Mouse (Mus musculus) small intestine, adult 2 months (tissue): ENCODE data around the gene Zbtb9. TPM values are rescaled to one million over a fixed set of nuclear protein-coding genes. Genes with fewer than 3 reads are reported as not detected.
A peak's percentile ranks its signal among the peaks of the same experiment; 100 is the strongest.

ENCODE experiments used
- H3K27ac ChIP-seq: fragments of 200-500 bp; 2 replicates; pipeline ENCODE4 v1.5.1; 2012; ENCODE audit warnings: low read depth, low read length, control low read depth, inconsistent platforms; ENCODE audit not compliant: insufficient read depth
- H3K27me3 ChIP-seq: fragments of 200-500 bp; 2 replicates; pipeline ENCODE4 v1.6.1; 2012; ENCODE audit warnings: mild to moderate bottlenecking, moderate library complexity, low read length, inconsistent platforms; ENCODE audit not compliant: control insufficient read depth, insufficient read depth
- H3K36me3 ChIP-seq: fragments of 200-500 bp; 2 replicates; pipeline ENCODE4 v1.6.1; 2012; ENCODE audit warnings: mild to moderate bottlenecking, low read length, control low read depth, inconsistent platforms; ENCODE audit not compliant: control insufficient read depth, insufficient read depth
- H3K4me1 ChIP-seq: fragments of 200-500 bp; 2 replicates; pipeline ENCODE4 v1.6.1; 2012; ENCODE audit warnings: low read length, inconsistent platforms, mixed read lengths; ENCODE audit not compliant: control insufficient read depth, insufficient read depth, insufficient read length
- H3K4me3 ChIP-seq: fragments of 200-500 bp; 2 replicates; pipeline ENCODE4 v1.5.1; 2012; ENCODE audit warnings: low read depth, mild to moderate bottlenecking, control low read depth, inconsistent platforms, low read length, moderate library complexity
- CTCF ChIP-seq: fragments of 200-500 bp; IDR thresholded peaks from 2 replicates; pipeline ENCODE4 v1.5.1; 2012; ENCODE audit warnings: low read depth, mild to moderate bottlenecking, control low read depth, inconsistent platforms, low read length, moderate library complexity, mixed read lengths; ENCODE audit not compliant: insufficient replicate concordance, insufficient read length; ENCODE audit errors: extremely low read depth
- POLR2A ChIP-seq: fragments of 200-500 bp; IDR thresholded peaks from 2 replicates; pipeline ENCODE4 v1.6.1; 2012; ENCODE audit warnings: low read depth, mild to moderate bottlenecking, control low read depth, inconsistent platforms, low read length, moderate library complexity
- WGBS: fragments of 180-500 bp; shearing (Covaris S2); methylation state at CpG from one replicate; pipeline ENCODE4 v1.1.7; 2018; 5-methylcytosine and 5-hydroxymethylcytosine counted together
- polyA plus RNA-seq: library from polyadenylated mRNA; depleted of rRNA; stranded (reverse); fragments of >200 nt; gene quantifications from 2 replicates; pipeline ENCODE4 v1.2.3, GENCODE M21; 2012

Gene Zbtb9
- polyA plus RNA-seq, 1 experiment, result 9.1 TPM

GRCm38 (mm10) chr17:26936453-26936852 lies 36.5 kb upstream of the Zbtb9 start:
- Histone ChIP-seq H3K27me3 (no peaks in the 10 kb centered on the region), H3K4me1 (peaks cover 16% of the 10 kb centered on the region), H3K4me3 (no peak overlapping the region), H3K36me3 (peaks cover 22% of the 10 kb centered on the region), H3K27ac (no peak overlapping the region)
- 84% methylated on average over 12 of the region's 12 CpGs for WGBS
- TF ChIP-seq CTCF (no peak), POLR2A (no peak)

- peaks cover 22% of the 10 kb centered on the region for H3K36me3 ChIP-seq
- no peak for TF ChIP-seq CTCF
- 0 out of 2 replicates have a peak, but pooled peaks have one; percentile 26 for TF ChIP-seq POLR2A
- 89% methylated on average over 15 of the region's 15 CpGs for WGBS
- no peak overlapping the region for H3K27ac ChIP-seq
- H3K4me1 ChIP-seq, result peaks cover 16% of the 10 kb centered on the region
- H3K4me3 ChIP-seq, result no peak overlapping the region
- no peaks in the 10 kb centered on the region for H3K27me3 ChIP-seq
Observed at GRCm38 (mm10) chr17:26936921-26937695, 35.9 kb upstream of the Zbtb9 start.

GRCm38 (mm10) chr17:26937883-26938695 lies 34.9 kb upstream of the Zbtb9 start:
- Histone ChIP-seq H3K27ac (no peak overlapping the region), H3K4me3 (peak overlapping the region; percentile 83), H3K4me1 (peaks cover 16% of the 10 kb centered on the region), H3K36me3 (peaks cover 22% of the 10 kb centered on the region), H3K27me3 (no peaks in the 10 kb centered on the region)
- WGBS, result 19% methylated on average over 16 of the region's 16 CpGs
- TF ChIP-seq CTCF, result no peak
- TF ChIP-seq POLR2A, result peak; percentile 41; the same call in 1 of the 2 replicates

GRCm38 (mm10) chr17:26938731-26939130 lies 34.2 kb upstream of the Zbtb9 start:
- TF ChIP-seq POLR2A (no peak), CTCF (no peak)
- 1% methylated on average over 22 of the region's 22 CpGs for WGBS
- Histone ChIP-seq H3K27ac (peak overlapping the region; percentile 74), H3K27me3 (no peaks in the 10 kb centered on the region), H3K4me3 (peak overlapping the region; percentile 83), H3K4me1 (peaks cover 16% of the 10 kb centered on the region), H3K36me3 (peaks cover 22% of the 10 kb centered on the region)

- Histone ChIP-seq H3K4me3 (peak within 1 kb of the TSS; percentile 83), H3K36me3 (peaks cover 22% of the 10 kb centered on the region), H3K27me3 (no peaks in the 10 kb centered on the region), H3K27ac (peak within 1 kb of the TSS; percentile 74), H3K4me1 (peaks cover 15% of the 10 kb centered on the region)
- 1% methylated on average over 70 of the region's 70 CpGs for WGBS
- TF ChIP-seq CTCF (no peak), POLR2A (peak; percentile 86)
Observed at GRCm38 (mm10) chr17:26939178-26939972, 33.6 kb upstream of the Zbtb9 start, which contains the start of gene Cuta. Gene Cuta (minus strand): TSS chr17:26939569.

- peak overlapping the region; percentile 70 for H3K4me3 ChIP-seq
- WGBS, result 4% methylated on average over 3 of the region's 3 CpGs
- no peak for TF ChIP-seq POLR2A
- no peak for TF ChIP-seq CTCF
- peaks cover 12% of the 10 kb centered on the region for H3K4me1 ChIP-seq
- H3K36me3 ChIP-seq, result peaks cover 16% of the 10 kb centered on the region
- H3K27ac ChIP-seq, result peak overlapping the region; percentile 72
- H3K27me3 ChIP-seq, result no peaks in the 10 kb centered on the region
Observed at GRCm38 (mm10) chr17:26939973-26940300, 33.0 kb upstream of the Zbtb9 start.
